Mouse (Mus musculus): ENCODE results near the gene Ildr1.

- TF ChIP-seq MAFK (IDR thresholded peaks at IDR 0.05; ENCODE audit: insufficient read depth, low read depth, low read length) (no peak), ZC3H11A (IDR thresholded peaks at IDR 0.05; ENCODE audit: borderline replicate concordance, low read depth, low read length) (no peak)
Measured at GRCm38 (mm10) chr16:36649304-36649703, 44.5 kb upstream of the Ildr1 start.

All from ES-E14 (cell line).